Mouse (Mus musculus) CH12.LX (cell line): ENCODE measurements around the gene Hip1. TPM values are rescaled to one million over a fixed set of nuclear protein-coding genes. Genes with fewer than 3 reads are reported as not detected.

Source experiments
- DNase-seq: peaks from one replicate; pipeline ENCODE4 v3.0.0-alpha.2; 2013; ENCODE audit errors: extremely low read depth
- H3K27ac ChIP-seq: 2 replicates; pipeline ENCODE4 v1.5.1; 2012; ENCODE audit warnings: low read depth, mild to moderate bottlenecking, control low read depth, moderate library complexity; ENCODE audit not compliant: insufficient read depth
- H3K27me3 ChIP-seq: replicated peaks from 2 replicates; pipeline ENCODE3; 2012; ENCODE audit warnings: inconsistent platforms
- H3K36me3 ChIP-seq, 2 experiments: replicated peaks in 1 of 2; 2 replicates each; pipeline versions ENCODE3 to v1.6.1; 2012; ENCODE audit warnings: inconsistent platforms in 1 of 2, low read length in 1 of 2, mild to moderate bottlenecking in 1 of 2, mixed read lengths in 1 of 2, moderate library complexity in 1 of 2; ENCODE audit not compliant: control insufficient read depth in 1 of 2, insufficient read depth in 1 of 2
- H3K4me1 ChIP-seq, 2 experiments: 2 replicates each; pipeline ENCODE4 v1.6.1; 2012; ENCODE audit warnings: inconsistent platforms in 1 of 2, moderate library complexity in 1 of 2; ENCODE audit not compliant: insufficient read depth in 2 of 2, control insufficient read depth in 1 of 2
- H3K4me2 ChIP-seq: 2 replicates; pipeline ENCODE4 v1.6.1; 2012; ENCODE audit warnings: low read depth, mild to moderate bottlenecking, control low read depth; ENCODE audit not compliant: poor library complexity, insufficient read depth, severe bottlenecking
- H3K4me3 ChIP-seq, 3 experiments: fragments of 150-350 bp in 1 of 3; sonication (generic) in 1 of 3; replicated peaks in 1 of 3; 2 replicates each; pipeline versions ENCODE3 to v1.5.1; 2011 to 2012; ENCODE audit warnings: low read depth in 2 of 3, low read length in 2 of 3, mild to moderate bottlenecking in 2 of 3, moderate library complexity in 2 of 3, control low read depth in 1 of 3, improper control_type of control experiment in 1 of 3, inconsistent platforms in 1 of 3, mixed read lengths in 1 of 3; ENCODE audit not compliant: poor library complexity in 1 of 3
- H3K79me2 ChIP-seq: replicated peaks from 2 replicates; pipeline ENCODE4 v1.6.1; 2012; ENCODE audit warnings: mild to moderate bottlenecking, moderate library complexity; ENCODE audit not compliant: control insufficient read depth, poor library complexity, insufficient read depth, severe bottlenecking; ENCODE audit errors: extremely low read depth
- H3K9ac ChIP-seq: 2 replicates; pipeline ENCODE4 v1.6.1; 2012; ENCODE audit warnings: low read depth, mild to moderate bottlenecking, control low read depth, moderate library complexity; ENCODE audit not compliant: insufficient read depth
- H3K9me3 ChIP-seq: replicated peaks from 2 replicates; pipeline ENCODE3; 2012; ENCODE audit warnings: low read length, inconsistent platforms, mixed read lengths
- BHLHE40 ChIP-seq: IDR thresholded peaks from 2 replicates; pipeline ENCODE4 v1.6.1; 2011; ENCODE audit warnings: mild to moderate bottlenecking, low read depth, low read length, improper control_type of control experiment
- CHD1 ChIP-seq: IDR thresholded peaks from 2 replicates; pipeline ENCODE4 v1.6.1; 2012; ENCODE audit warnings: low read depth, low read length, improper control_type of control experiment, inconsistent platforms
- CHD2 ChIP-seq: IDR thresholded peaks from 2 replicates; pipeline ENCODE4 v1.6.1; 2011; ENCODE audit warnings: low read length, improper control_type of control experiment
- CTCF ChIP-seq, 2 experiments: IDR thresholded peaks in 1 of 2; conservative IDR thresholded peaks in 1 of 2; 2 replicates each; pipeline ENCODE4 v1.5.1; 2011 to 2012; ENCODE audit warnings: low read depth in 2 of 2, low read length in 2 of 2, improper control_type of control experiment in 1 of 2, inconsistent platforms in 1 of 2, mild to moderate bottlenecking in 1 of 2, moderate library complexity in 1 of 2
- EP300 ChIP-seq: IDR thresholded peaks from 2 replicates; pipeline ENCODE4 v1.6.1; 2011; ENCODE audit warnings: low read length, improper control_type of control experiment
- ETS1 ChIP-seq: conservative IDR thresholded peaks from 2 replicates; pipeline ENCODE4 v1.6.1; 2012; ENCODE audit warnings: low read depth, mild to moderate bottlenecking, inconsistent platforms, low read length, improper control_type of control experiment, moderate library complexity
- JUN ChIP-seq: IDR thresholded peaks from 2 replicates; pipeline ENCODE4 v1.6.1; 2011; ENCODE audit warnings: low read depth, mild to moderate bottlenecking, low read length, improper control_type of control experiment, moderate library complexity; ENCODE audit not compliant: insufficient read depth
- JUND ChIP-seq: conservative IDR thresholded peaks from 2 replicates; pipeline ENCODE4 v1.6.1; 2011; ENCODE audit warnings: low read depth, low read length, improper control_type of control experiment
- MAFK ChIP-seq: IDR thresholded peaks from 2 replicates; pipeline ENCODE4 v1.6.1; 2011; ENCODE audit warnings: low read length, improper control_type of control experiment; ENCODE audit not compliant: insufficient replicate concordance
- MAX ChIP-seq: IDR thresholded peaks from 2 replicates; pipeline ENCODE4 v1.6.1; 2011; ENCODE audit warnings: low read length, improper control_type of control experiment
- MAZ ChIP-seq: IDR thresholded peaks from 2 replicates; pipeline ENCODE4 v1.6.1; 2012; ENCODE audit warnings: low read depth, mild to moderate bottlenecking, inconsistent platforms, low read length, improper control_type of control experiment, moderate library complexity
- MYC ChIP-seq: IDR thresholded peaks from 2 replicates; pipeline ENCODE4 v1.6.1; 2011; ENCODE audit warnings: low read depth, mild to moderate bottlenecking, improper control_type of control experiment, low read length
- NELFE ChIP-seq: IDR thresholded peaks from 2 replicates; pipeline ENCODE4 v1.6.1; 2011; ENCODE audit warnings: low read depth, low read length, improper control_type of control experiment
- PAX5 ChIP-seq: IDR thresholded peaks from 2 replicates; pipeline ENCODE4 v1.6.1; 2012; ENCODE audit warnings: low read length, inconsistent platforms, mixed read lengths
- POLR2AphosphoS2 ChIP-seq: IDR thresholded peaks from 2 replicates; pipeline ENCODE4 v1.6.1; 2011; ENCODE audit warnings: low read depth, low read length, improper control_type of control experiment
- RAD21 ChIP-seq: IDR thresholded peaks from 2 replicates; pipeline ENCODE4 v1.6.1; 2011; ENCODE audit warnings: low read depth, mild to moderate bottlenecking, low read length, improper control_type of control experiment, moderate library complexity
- RCOR1 ChIP-seq: conservative IDR thresholded peaks from 2 replicates; pipeline ENCODE4 v1.6.1; 2012; ENCODE audit warnings: low read depth, mild to moderate bottlenecking, inconsistent platforms, low read length, improper control_type of control experiment
- SIN3A ChIP-seq: IDR thresholded peaks from 2 replicates; pipeline ENCODE4 v1.6.1; 2012; ENCODE audit warnings: low read length, improper control_type of control experiment, inconsistent platforms
- SMC3 ChIP-seq: IDR thresholded peaks from 2 replicates; pipeline ENCODE4 v1.6.1; 2011; ENCODE audit warnings: low read depth, low read length, improper control_type of control experiment
- TCF12 ChIP-seq: IDR thresholded peaks from 2 replicates; pipeline ENCODE4 v1.6.1; 2014; ENCODE audit warnings: low read depth, mild to moderate bottlenecking, inconsistent platforms, low read length, improper control_type of control experiment
- ZC3H11A ChIP-seq: IDR thresholded peaks from 2 replicates; pipeline ENCODE4 v1.6.1; 2012; ENCODE audit warnings: low read depth, mild to moderate bottlenecking, inconsistent platforms, low read length, improper control_type of control experiment
- ZKSCAN1 ChIP-seq: IDR thresholded peaks from 2 replicates; pipeline ENCODE4 v1.6.1; 2012; ENCODE audit warnings: low read depth, inconsistent platforms, low read length, improper control_type of control experiment, borderline replicate concordance
- ZMIZ1 ChIP-seq: IDR thresholded peaks from 2 replicates; pipeline ENCODE4 v1.6.1; 2012; ENCODE audit warnings: low read depth, mild to moderate bottlenecking, inconsistent platforms, low read length, improper control_type of control experiment
- dilution Hi-C: fragments of 300-500 bp; cut with MboI; formaldehyde crosslinking; loops from 2 replicates; pipeline ENCODE4 v1.14.3; 2020; ENCODE audit warnings: low sequenced_read_pairs; ENCODE audit not compliant: extremely low pct_unique_long_range_greater_than_20kb, extremely low pct_ligation_motif_present
- in situ Hi-C: fragments of 300-500 bp; cut with MboI; formaldehyde crosslinking; loops from 3 replicates; pipeline ENCODE4 v1.14.3; 2019; ENCODE audit warnings: low sequenced_read_pairs, low pct_ligation_motif_present, low pct_unique_long_range_greater_than_20kb, mixed read lengths
- polyA plus RNA-seq: library from polyadenylated mRNA; unstranded; fragments of >175 nt; gene quantifications from 2 replicates; pipeline ENCODE4 v1.2.1, GENCODE M21; 2012; ENCODE audit warnings: low read depth; ENCODE audit not compliant: insufficient read length
- total RNA-seq, 2 experiments: library from RNA; depleted of rRNA; stranded (reverse); fragments of 300-350 nt in 1 of 2; fragments of >200 nt in 1 of 2; gene quantifications; 2 replicates each; pipeline ENCODE4 v1.2.3; 2012 to 2014

The Hip1 gene
- total and polyA plus RNA-seq, 3 experiments, result 2.2 to 6.4 (median 3.4) TPM

GRCm38 (mm10) chr5:135537326-135537725 lies 7.6 kb downstream of the Hip1 start (continued):
- TF ChIP-seq PAX5, result no peak

- in situ Hi-C loops, result loop anchor here (10.0 kb wide), 1 partner anchor 239 kb away; the partner anchor contains the start of genes Mdh2 and Styxl1
- TF ChIP-seq MAFK (no peak), RAD21 (no peak), CHD2 (no peak), ZMIZ1 (no peak), MAX (no peak), NELFE (no peak), TCF12 (no peak), JUND (no peak)
- Histone ChIP-seq H3K4me2 (no peak overlapping the region), H3K4me3 (no peak overlapping the region), H3K9ac (no peak overlapping the region), H3K36me3 (peaks cover 0 to 1% of the 10 kb centered on the region in 2 experiments), H3K9me3 (peaks cover 2% of the 10 kb centered on the region), H3K79me2 (no peaks in the 10 kb centered on the region), H3K4me1 (peaks cover 20 to 51% of the 10 kb centered on the region in 2 experiments), H3K27ac (no peak overlapping the region), H3K27me3 (no peaks in the 10 kb centered on the region)
- DNase-seq, result no peak
- dilution Hi-C loops, result no loop called here
Measured at GRCm38 (mm10) chr5:135535867-135536266, 9.1 kb downstream of the Hip1 start.

GRCm38 (mm10) chr5:135533431-135533830 lies 11.5 kb downstream of the Hip1 start:
- no peaks in the 10 kb centered on the region for H3K27me3 ChIP-seq
- in situ Hi-C loops, result loop anchor here (10.0 kb wide), 1 partner anchor 241 kb away; the partner anchor contains the start of genes Mdh2 and Styxl1
- TF ChIP-seq JUND, result no peak
- TF ChIP-seq CTCF (conservative IDR thresholded peaks at IDR 0.05 in 1 of 2, IDR thresholded peaks at IDR 0.05 in 1 of 2; ENCODE audit: low read depth in 2 of 2, low read length in 2 of 2), result no peak
- TF ChIP-seq ZC3H11A, result no peak
- TF ChIP-seq JUN, result no peak
- no peak for TF ChIP-seq NELFE
- no peak for TF ChIP-seq ZKSCAN1
- no peak for TF ChIP-seq EP300
- TF ChIP-seq CHD1, result no peak
- TF ChIP-seq SMC3, result no peak
- TF ChIP-seq MAZ, result no peak
- TF ChIP-seq POLR2AphosphoS2, result no peak
- no peak for TF ChIP-seq MYC
- TF ChIP-seq RAD21, result no peak
- TF ChIP-seq BHLHE40, result no peak
- no peak for TF ChIP-seq SIN3A
- no peak for TF ChIP-seq RCOR1
- no peak for TF ChIP-seq ETS1
- TF ChIP-seq, all 38 proteins: peak for 0
- H3K4me2 ChIP-seq, result no peak overlapping the region
- H3K4me3 ChIP-seq, result no peak overlapping the region
- H3K79me2 ChIP-seq, result no peaks in the 10 kb centered on the region
- no peak overlapping the region for H3K27ac ChIP-seq
- peaks cover 2% of the 10 kb centered on the region for H3K9me3 ChIP-seq
- DNase-seq, result no peak
- no peak overlapping the region for H3K9ac ChIP-seq
- no peaks in the 10 kb centered on the region for H3K36me3 ChIP-seq
- dilution Hi-C loops, result no loop called here
- H3K4me1 ChIP-seq, result peaks cover 18 to 47% of the 10 kb centered on the region in 2 experiments
